Mouse (Mus musculus) bone marrow, adult 2 months (tissue): Measurements from ENCODE around the gene Sox6.

ENCODE experiments used
- CTCF ChIP-seq: fragments of 200-500 bp; IDR thresholded peaks from 2 replicates; pipeline ENCODE4 v1.5.1; 2011; ENCODE audit warnings: low read length, control low read depth; ENCODE audit not compliant: control insufficient read depth, insufficient read depth
- POLR2A ChIP-seq: fragments of 200-500 bp; IDR thresholded peaks from 2 replicates; pipeline ENCODE4 v1.6.1; 2011; ENCODE audit warnings: low read depth, mild to moderate bottlenecking, control low read depth, low read length, borderline replicate concordance; ENCODE audit not compliant: control insufficient read depth

DNA sequence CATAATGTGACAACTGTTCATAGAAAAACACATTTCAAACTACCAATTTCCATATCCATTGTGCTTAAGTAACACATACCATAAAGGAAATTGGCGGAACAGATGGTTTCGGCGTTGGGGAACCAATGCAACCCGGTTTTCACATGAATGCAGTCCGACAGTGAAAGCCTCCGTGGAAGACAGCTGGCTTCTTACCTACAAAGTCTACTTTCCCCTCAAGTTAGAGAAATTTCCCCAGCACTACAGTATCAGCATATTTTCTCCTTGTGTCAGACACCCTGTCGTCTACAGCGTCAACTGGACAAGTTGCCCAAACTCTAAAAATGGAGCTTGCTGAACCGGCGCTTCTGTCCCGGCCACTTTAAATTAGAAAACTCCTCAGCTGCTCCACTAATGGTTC lies 470.3 kb downstream of the Sox6 start:
- TF ChIP-seq POLR2A (no peak), CTCF (no peak)
